Mouse (Mus musculus) heart, adult 2 months (tissue): ENCODE results near the gene Aes. TPM values are rescaled to one million over a fixed set of nuclear protein-coding genes. Genes with fewer than 3 reads are reported as not detected.
A peak's percentile ranks its signal among the peaks of the same experiment; 100 is the strongest.

Source experiments
- DNase-seq, 2 experiments: peaks; one replicate each; pipeline ENCODE4 v3.0.0; 2021
- H3K27ac ChIP-seq: fragments of 200-600 bp; 2 replicates; pipeline ENCODE4 v1.8.1; 2022
- H3K27me3 ChIP-seq: fragments of 200-500 bp; 2 replicates; pipeline ENCODE4 v1.6.1; 2012; ENCODE audit warnings: mild to moderate bottlenecking, low read length, inconsistent platforms, mixed read lengths; ENCODE audit not compliant: control insufficient read depth, insufficient read depth
- H3K36me3 ChIP-seq: fragments of 200-500 bp; 2 replicates; pipeline ENCODE4 v1.6.1; 2012; ENCODE audit warnings: low read length, inconsistent platforms; ENCODE audit not compliant: control insufficient read depth, insufficient read depth
- H3K4me1 ChIP-seq: fragments of 200-500 bp; 2 replicates; pipeline ENCODE4 v1.6.1; 2011; ENCODE audit warnings: low read length; ENCODE audit not compliant: control insufficient read depth, insufficient read depth
- H3K4me3 ChIP-seq: fragments of 200-600 bp; 2 replicates; pipeline ENCODE4 v1.8.1; 2022
- H3K79me2 ChIP-seq: fragments of 200-500 bp; replicated peaks from 2 replicates; pipeline ENCODE4 v1.6.1; 2012; ENCODE audit warnings: mild to moderate bottlenecking, inconsistent platforms, low read length, moderate library complexity, mixed read lengths; ENCODE audit not compliant: control insufficient read depth, insufficient read depth
- H3K9ac ChIP-seq: fragments of 200-500 bp; 2 replicates; pipeline ENCODE4 v1.6.1; 2012; ENCODE audit warnings: low read depth, mild to moderate bottlenecking, control low read depth, inconsistent platforms, low read length, mixed read lengths
- CTCF ChIP-seq: fragments of 200-600 bp; IDR thresholded peaks from 2 replicates; pipeline ENCODE4 v1.8.1; 2022; ENCODE audit warnings: antibody characterized with exemption, mild to moderate bottlenecking, moderate library complexity
- EP300 ChIP-seq: fragments of 200-500 bp; IDR thresholded peaks from 2 replicates; pipeline ENCODE4 v1.6.1; 2011; ENCODE audit warnings: low read depth, low read length, control low read depth; ENCODE audit not compliant: insufficient read depth
- POLR2A ChIP-seq: fragments of 200-500 bp; IDR thresholded peaks from 2 replicates; pipeline ENCODE4 v1.6.1; 2011; ENCODE audit warnings: mild to moderate bottlenecking, low read depth, low read length, control low read depth; ENCODE audit not compliant: insufficient read depth
- whole genome bisulfite sequencing: fragments of 180-500 bp; shearing (Covaris S2); methylation state at CpG from one replicate; pipeline ENCODE4 v1.1.7; 2018; 5-methylcytosine and 5-hydroxymethylcytosine counted together
- intact Hi-C: fragments of 180-260 bp; cut with DNase I; formaldehyde crosslinking; loops from one replicate; pipeline ENCODE4 v1.15.1; 2025
- polyA plus RNA-seq: library from polyadenylated mRNA; depleted of rRNA; stranded (reverse); fragments of >200 nt; gene quantifications from 2 replicates; pipeline ENCODE4 v1.2.3, GENCODE M21; 2012
- total RNA-seq, 2 experiments: library from RNA; stranded (reverse); gene quantifications; 2 replicates each; pipeline ENCODE4 v1.2.3; 2021

Aes gene
- total and polyA plus RNA-seq, 3 experiments = 982 to 3,063 (median 1,113) TPM

GRCm38 (mm10) chr10:81541803-81542202 is 17.5 kb upstream of the Aes start:
- Histone ChIP-seq H3K36me3 (no peaks in the 10 kb centered on the region), H3K4me1 (peaks cover 35% of the 10 kb centered on the region), H3K27me3 (no peaks in the 10 kb centered on the region), H3K4me3 (peak overlapping the region; percentile 47), H3K79me2 (peaks cover 19% of the 10 kb centered on the region), H3K27ac (peak overlapping the region; percentile 88), H3K9ac (peak overlapping the region; percentile 62)
- WGBS = 8% methylated on average over 10 of the region's 10 CpGs
- peak; percentile 58 for TF ChIP-seq POLR2A
- no peak; the same call in 1 of the 2 replicates for TF ChIP-seq EP300
- intact Hi-C loops = no loop called here
- DNase-seq = peak; percentile 82 to 88

- Histone ChIP-seq H3K4me1 (peaks cover 33% of the 10 kb centered on the region), H3K27me3 (no peaks in the 10 kb centered on the region), H3K4me3 (peak overlapping the region; percentile 77), H3K79me2 (peaks cover 16% of the 10 kb centered on the region), H3K9ac (peak overlapping the region; percentile 95), H3K27ac (peak overlapping the region; percentile 88), H3K36me3 (no peaks in the 10 kb centered on the region)
- DNase-seq = no peak
- intact Hi-C loops = no loop called here
- WGBS = 66% methylated on average over 7 of the region's 7 CpGs
- no peak for TF ChIP-seq CTCF
- TF ChIP-seq EP300 = no peak
- no peak for TF ChIP-seq POLR2A
Measured at GRCm38 (mm10) chr10:81542727-81543460, 16.4 kb upstream of the Aes start.

GRCm38 (mm10) chr10:81543633-81544032 is 15.7 kb upstream of the Aes start:
- intact Hi-C loops = no loop called here
- TF ChIP-seq CTCF (no peak), POLR2A (no peak), EP300 (no peak)
- DNase-seq = no peak
- Histone ChIP-seq H3K4me3 (peak overlapping the region; percentile 77), H3K27ac (peak overlapping the region; percentile 88), H3K27me3 (no peaks in the 10 kb centered on the region), H3K79me2 (peaks cover 14% of the 10 kb centered on the region), H3K9ac (peak overlapping the region; percentile 95), H3K36me3 (no peaks in the 10 kb centered on the region), H3K4me1 (peaks cover 31% of the 10 kb centered on the region)
- 50% methylated on average over 1 of the region's 1 CpGs for WGBS

GRCm38 (mm10) chr10:81544296-81545160 is 14.8 kb upstream of the Aes start:
- H3K27me3 ChIP-seq = no peaks in the 10 kb centered on the region
- no peaks in the 10 kb centered on the region for H3K36me3 ChIP-seq
- DNase-seq = no peak
- WGBS = 1% methylated on average over 93 of the region's 93 CpGs
- H3K4me1 ChIP-seq = peaks cover 30% of the 10 kb centered on the region
- H3K4me3 ChIP-seq = peak overlapping the region; percentile 77
- peaks cover 12% of the 10 kb centered on the region for H3K79me2 ChIP-seq
- intact Hi-C loops = no loop called here
- peak overlapping the region; percentile 88 for H3K27ac ChIP-seq
- peak overlapping the region; percentile 95 for H3K9ac ChIP-seq
- no peak for TF ChIP-seq CTCF
- TF ChIP-seq POLR2A = 0 out of 2 replicates have a peak, but pooled peaks have one; percentile 21

GRCm38 (mm10) chr10:81545161-81545747 is 14.0 kb upstream of the Aes start, which contains the start of gene Gna11:
Gene Gna11, minus strand, starts transcription at chr10:81545190.
- Histone ChIP-seq H3K4me1 (peaks cover 26% of the 10 kb centered on the region), H3K27me3 (no peaks in the 10 kb centered on the region), H3K9ac (peak within 1 kb of the TSS; percentile 95), H3K27ac (peak within 1 kb of the TSS; percentile 88), H3K36me3 (no peaks in the 10 kb centered on the region), H3K4me3 (peak within 1 kb of the TSS; percentile 77), H3K79me2 (peaks cover 10% of the 10 kb centered on the region)
- peak; percentile 100 for DNase-seq
- intact Hi-C loops = no loop called here
- TF ChIP-seq CTCF = no peak
- peak; percentile 24; the same call in 1 of the 2 replicates for TF ChIP-seq EP300
- TF ChIP-seq POLR2A = 0 out of 2 replicates have a peak, but pooled peaks have one; percentile 23
- 2% methylated on average over 58 of the region's 59 CpGs for WGBS
